Mouse (Mus musculus): ENCODE measurements around the gene Sema4c. TPM values are rescaled to one million over a fixed set of nuclear protein-coding genes. Genes with fewer than 3 reads are reported as not detected.

Gene Sema4c
- polyA plus RNA-seq, 1 experiment from 2014 or later, result 3.3 TPM

DNA sequence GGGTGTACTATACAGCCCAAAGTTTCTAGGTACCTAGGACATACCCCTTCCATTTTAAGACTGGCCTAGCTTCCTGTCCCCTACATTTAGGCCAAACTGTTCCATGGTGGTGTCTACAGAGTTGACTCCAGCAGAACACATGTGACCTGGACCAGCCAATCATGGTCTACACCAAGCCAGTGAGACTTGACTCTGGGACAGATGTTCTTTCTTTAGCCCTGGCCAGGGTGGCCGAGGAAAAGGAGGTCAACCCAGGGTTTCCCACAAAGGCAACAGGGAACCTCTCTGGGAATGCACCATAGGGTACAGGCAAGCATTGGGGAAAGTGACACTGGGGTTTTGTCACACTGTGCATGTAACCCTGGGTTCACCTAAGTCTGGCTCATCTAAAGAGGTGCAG lies 14.6 kb upstream of the Sema4c start:
- Histone ChIP-seq H3K9ac (ENCODE audit: low read length) (no peak overlapping the region), H3K36me3 (ENCODE audit: control insufficient read depth, insufficient read depth, low read length) (no peaks in the 10 kb centered on the region), H3K9me3 (ENCODE audit: control insufficient read depth, low read length) (no peaks in the 10 kb centered on the region), H3K4me2 (ENCODE audit: low read depth, low read length, severe bottlenecking) (no peak overlapping the region), H3K27ac (ENCODE audit: low read depth, low read length) (no peak overlapping the region), H3K4me3 (ENCODE audit: low read depth, low read length) (no peak overlapping the region), H3K27me3 (ENCODE audit: control insufficient read depth, insufficient read depth, low read length) (no peaks in the 10 kb centered on the region), H3K4me1 (replicated peaks; ENCODE audit: control insufficient read depth, insufficient read depth, low read length) (no peaks in the 10 kb centered on the region)
- ATAC-seq (replicated peaks; ENCODE audit: low FRiP score) (no peak), DNase-seq (ENCODE audit: low spot score) (no peak)
- WGBS, result 64% methylated on average over 1 of the region's 1 CpGs

DNA sequence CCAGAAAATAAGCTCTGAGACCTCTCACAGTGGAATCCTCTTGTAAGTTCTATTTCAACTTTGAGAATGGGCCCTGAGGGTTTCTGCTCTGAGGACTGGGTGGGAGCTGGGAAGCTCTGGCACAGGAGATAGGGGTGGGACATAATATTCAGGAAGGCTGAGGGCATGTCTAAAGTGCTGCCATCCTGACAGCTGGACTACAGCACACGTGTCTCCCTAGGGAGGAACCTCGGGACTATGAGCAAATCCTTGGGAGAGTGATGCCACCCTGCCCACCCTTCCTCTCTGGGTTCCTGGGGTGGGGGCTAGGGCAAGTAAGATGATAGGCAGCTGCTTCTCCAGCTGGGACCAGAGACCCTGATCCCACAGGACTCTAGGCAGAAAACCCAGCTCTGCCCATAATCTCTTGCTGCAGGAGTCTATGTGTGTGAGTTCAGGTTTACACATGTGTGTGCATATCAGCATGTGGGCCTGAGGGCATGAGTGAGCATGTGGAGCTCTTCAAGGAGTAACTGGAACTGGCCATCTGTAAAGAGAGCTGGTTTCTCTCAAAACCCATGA lies 14.1 kb upstream of the Sema4c start:
- H3K4me3 ChIP-seq (ENCODE audit: low read depth, low read length), result no peak overlapping the region
- no peak overlapping the region for H3K4me2 ChIP-seq (ENCODE audit: low read depth, low read length, severe bottlenecking)
- H3K9me3 ChIP-seq (ENCODE audit: control insufficient read depth, low read length), result no peaks in the 10 kb centered on the region
- H3K27ac ChIP-seq (ENCODE audit: low read depth, low read length), result no peak overlapping the region
- WGBS, result 68% methylated on average over 2 of the region's 2 CpGs
- no peak for ATAC-seq (replicated peaks; ENCODE audit: low FRiP score)
- no peaks in the 10 kb centered on the region for H3K27me3 ChIP-seq (ENCODE audit: control insufficient read depth, insufficient read depth, low read length)
- no peak for DNase-seq (ENCODE audit: low spot score)
- no peak overlapping the region for H3K9ac ChIP-seq (ENCODE audit: low read length)
- H3K4me1 ChIP-seq (replicated peaks; ENCODE audit: control insufficient read depth, insufficient read depth, low read length), result no peaks in the 10 kb centered on the region
- H3K36me3 ChIP-seq (ENCODE audit: control insufficient read depth, insufficient read depth, low read length), result no peaks in the 10 kb centered on the region

DNA sequence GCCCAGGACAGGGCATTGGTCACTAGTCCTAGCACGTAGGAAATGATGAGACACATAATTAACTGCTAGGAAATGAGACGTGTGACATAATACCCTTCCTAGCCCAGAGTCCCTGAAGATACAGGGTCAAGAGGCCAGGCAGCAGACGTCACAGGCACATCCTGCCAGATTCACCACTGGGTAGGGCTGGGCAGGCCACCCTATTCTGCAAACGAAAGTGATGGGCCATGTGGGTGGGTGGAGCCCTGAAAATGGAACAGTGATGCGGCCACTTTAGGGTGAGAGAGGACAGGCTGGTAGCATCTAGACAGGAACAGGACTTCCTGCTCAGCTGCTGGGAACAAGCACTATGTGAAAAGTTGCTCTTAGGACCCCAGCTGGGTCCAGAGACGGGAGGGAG lies 13.5 kb upstream of the Sema4c start:
- Histone ChIP-seq H3K4me1 (replicated peaks; ENCODE audit: control insufficient read depth, insufficient read depth, low read length) (no peaks in the 10 kb centered on the region), H3K9me3 (ENCODE audit: control insufficient read depth, low read length) (no peaks in the 10 kb centered on the region), H3K4me2 (ENCODE audit: low read depth, low read length, severe bottlenecking) (no peak overlapping the region), H3K9ac (ENCODE audit: low read length) (no peak overlapping the region), H3K27me3 (ENCODE audit: control insufficient read depth, insufficient read depth, low read length) (no peaks in the 10 kb centered on the region), H3K27ac (ENCODE audit: low read depth, low read length) (no peak overlapping the region), H3K4me3 (ENCODE audit: low read depth, low read length) (no peak overlapping the region), H3K36me3 (ENCODE audit: control insufficient read depth, insufficient read depth, low read length) (no peaks in the 10 kb centered on the region)
- WGBS, result 56% methylated on average over 6 of the region's 6 CpGs
- no peak for DNase-seq (ENCODE audit: low spot score)
- ATAC-seq (replicated peaks; ENCODE audit: low FRiP score), result no peak

DNA sequence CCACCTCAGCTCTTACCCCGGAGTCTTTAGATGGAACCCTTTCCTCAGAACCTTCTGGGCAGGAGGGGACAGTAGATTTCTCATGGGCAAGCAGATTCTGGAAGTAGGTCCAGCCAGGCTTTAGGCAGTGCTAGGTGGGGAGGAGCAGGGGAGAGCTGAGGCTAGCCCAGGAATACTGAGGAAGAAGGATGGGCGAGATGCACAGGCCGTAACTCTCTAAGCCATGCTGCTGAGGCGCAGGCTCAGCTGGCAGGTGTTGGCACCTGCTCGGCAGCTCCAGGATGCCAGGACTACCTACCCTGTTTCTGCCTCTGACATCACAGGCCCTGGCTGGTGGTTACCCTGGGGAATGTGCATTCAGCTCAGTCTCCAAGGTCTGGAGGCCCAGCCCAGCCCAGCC lies 12.2 kb upstream of the Sema4c start:
- no peaks in the 10 kb centered on the region for H3K4me1 ChIP-seq (replicated peaks; ENCODE audit: control insufficient read depth, insufficient read depth, low read length)
- no peak overlapping the region for H3K4me3 ChIP-seq (ENCODE audit: low read depth, low read length)
- 85% methylated on average over 5 of the region's 5 CpGs for WGBS
- H3K9ac ChIP-seq (ENCODE audit: low read length), result no peak overlapping the region
- H3K27ac ChIP-seq (ENCODE audit: low read depth, low read length), result no peak overlapping the region
- no peaks in the 10 kb centered on the region for H3K27me3 ChIP-seq (ENCODE audit: control insufficient read depth, insufficient read depth, low read length)
- DNase-seq (ENCODE audit: low spot score) (no peak), ATAC-seq (replicated peaks; ENCODE audit: low FRiP score) (no peak)
- H3K36me3 ChIP-seq (ENCODE audit: control insufficient read depth, insufficient read depth, low read length), result no peaks in the 10 kb centered on the region
- H3K4me2 ChIP-seq (ENCODE audit: low read depth, low read length, severe bottlenecking), result no peak overlapping the region
- H3K9me3 ChIP-seq (ENCODE audit: control insufficient read depth, low read length), result no peaks in the 10 kb centered on the region

DNA sequence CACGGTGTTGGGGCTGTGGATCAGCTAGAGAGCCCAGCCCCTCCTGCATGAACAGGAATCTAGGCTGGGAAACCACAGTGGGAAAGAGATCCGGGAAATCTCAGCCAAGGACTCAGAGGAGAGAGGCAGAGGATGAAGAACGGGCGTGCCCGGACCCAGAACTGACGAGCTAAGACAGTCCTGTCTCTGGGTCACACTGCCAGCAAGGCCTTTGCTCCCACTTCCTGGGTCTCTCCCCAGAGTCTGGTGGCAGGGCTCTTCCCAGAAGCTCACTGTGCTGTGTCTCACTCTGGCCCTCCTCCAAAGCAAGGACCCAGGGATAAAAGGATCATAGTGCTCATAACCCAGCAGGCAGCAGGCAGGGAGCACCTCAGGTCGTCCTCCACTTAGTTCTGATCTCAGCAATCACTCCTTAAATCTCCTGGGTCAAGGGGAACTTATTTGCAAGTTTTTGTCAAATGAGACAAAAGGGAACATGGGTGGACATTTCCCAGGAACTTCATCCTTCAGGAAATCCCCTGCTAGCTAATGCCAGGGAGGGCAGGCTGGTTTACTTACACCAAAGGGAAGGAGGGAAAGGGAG lies 11.6 kb upstream of the Sema4c start:
- Histone ChIP-seq H3K4me2 (ENCODE audit: low read depth, low read length, severe bottlenecking) (no peak overlapping the region), H3K36me3 (ENCODE audit: control insufficient read depth, insufficient read depth, low read length) (no peaks in the 10 kb centered on the region), H3K27ac (ENCODE audit: low read depth, low read length) (no peak overlapping the region), H3K27me3 (ENCODE audit: control insufficient read depth, insufficient read depth, low read length) (no peaks in the 10 kb centered on the region), H3K9me3 (ENCODE audit: control insufficient read depth, low read length) (no peaks in the 10 kb centered on the region), H3K9ac (ENCODE audit: low read length) (no peak overlapping the region), H3K4me1 (replicated peaks; ENCODE audit: control insufficient read depth, insufficient read depth, low read length) (no peaks in the 10 kb centered on the region), H3K4me3 (ENCODE audit: low read depth, low read length) (no peak overlapping the region)
- DNase-seq (ENCODE audit: low spot score) (no peak), ATAC-seq (replicated peaks; ENCODE audit: low FRiP score) (no peak)
- 55% methylated on average over 7 of the region's 7 CpGs for WGBS

DNA sequence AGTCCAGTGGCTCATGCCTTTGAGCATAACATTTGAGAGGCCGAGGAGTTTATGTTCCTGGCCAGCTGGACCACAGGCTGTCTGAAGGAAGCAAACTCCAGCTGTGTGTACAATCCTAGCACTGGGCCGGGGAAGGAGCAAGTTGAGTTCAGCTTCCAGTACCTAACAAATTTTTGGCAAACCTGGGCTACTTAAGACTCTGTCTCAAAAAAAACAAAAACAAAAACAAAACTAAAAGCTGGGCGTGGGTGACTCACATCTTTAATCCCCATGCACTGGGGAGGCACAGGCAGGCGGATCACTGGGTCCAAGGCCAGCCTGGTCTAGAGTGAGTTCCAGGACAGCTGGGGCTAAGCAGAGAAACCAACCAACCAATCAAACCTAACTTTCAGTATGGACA lies 10.6 kb upstream of the Sema4c start:
- Histone ChIP-seq H3K4me1 (replicated peaks; ENCODE audit: control insufficient read depth, insufficient read depth, low read length) (no peaks in the 10 kb centered on the region), H3K36me3 (ENCODE audit: control insufficient read depth, insufficient read depth, low read length) (no peaks in the 10 kb centered on the region), H3K4me2 (ENCODE audit: low read depth, low read length, severe bottlenecking) (no peak overlapping the region), H3K9me3 (ENCODE audit: control insufficient read depth, low read length) (no peaks in the 10 kb centered on the region), H3K9ac (ENCODE audit: low read length) (no peak overlapping the region), H3K27ac (ENCODE audit: low read depth, low read length) (no peak overlapping the region), H3K4me3 (ENCODE audit: low read depth, low read length) (no peak overlapping the region), H3K27me3 (ENCODE audit: control insufficient read depth, insufficient read depth, low read length) (no peaks in the 10 kb centered on the region)
- ATAC-seq (replicated peaks; ENCODE audit: low FRiP score) (no peak), DNase-seq (ENCODE audit: low spot score) (no peak)
- WGBS, result 75% methylated on average over 4 of the region's 4 CpGs

DNA sequence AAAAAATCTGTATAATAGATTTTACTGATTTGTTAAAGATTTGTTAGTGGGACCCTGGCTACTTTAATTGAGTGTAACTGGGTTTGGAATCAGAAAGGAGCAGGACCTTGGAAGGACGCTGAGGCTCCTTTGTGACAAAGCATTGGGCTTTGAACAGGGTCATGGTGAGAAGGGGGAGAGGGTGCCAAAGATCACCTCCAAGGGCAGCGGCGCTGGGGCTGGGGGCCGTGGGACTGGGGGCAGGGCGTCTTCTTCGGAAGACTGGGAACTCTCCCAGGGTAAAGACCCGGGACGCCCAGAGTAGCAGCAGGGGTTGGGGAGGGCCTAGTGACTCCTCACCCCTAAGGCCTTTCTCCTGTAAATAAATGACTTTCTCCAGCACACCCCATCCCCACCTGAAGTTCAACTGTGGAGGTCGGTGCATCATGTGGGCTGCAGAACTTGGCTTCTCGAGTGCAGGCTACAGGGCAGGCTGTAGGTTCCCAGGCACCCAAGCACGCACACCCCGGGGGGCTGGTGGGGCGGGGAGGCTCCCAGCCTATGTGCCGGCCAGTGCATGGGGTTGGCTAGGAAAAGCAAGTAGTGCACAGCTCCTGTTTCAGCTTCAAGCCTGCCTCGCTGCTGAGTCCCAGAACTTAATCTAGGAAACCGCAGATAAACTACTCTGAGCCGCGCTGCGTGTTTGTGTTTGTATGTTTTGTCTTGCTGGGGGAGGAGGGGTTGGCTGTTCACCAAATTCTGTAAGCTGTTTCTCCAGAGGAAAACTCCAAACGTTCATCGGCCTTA lies 9.9 kb upstream of the Sema4c start:
- H3K36me3 ChIP-seq (ENCODE audit: control insufficient read depth, insufficient read depth, low read length), result no peaks in the 10 kb centered on the region
- WGBS, result 44% methylated on average over 21 of the region's 21 CpGs
- H3K4me3 ChIP-seq (ENCODE audit: low read depth, low read length), result no peak overlapping the region
- H3K4me1 ChIP-seq (replicated peaks; ENCODE audit: control insufficient read depth, insufficient read depth, low read length), result no peaks in the 10 kb centered on the region
- H3K27ac ChIP-seq (ENCODE audit: low read depth, low read length), result no peak overlapping the region
- ATAC-seq (replicated peaks; ENCODE audit: low FRiP score), result no peak
- no peaks in the 10 kb centered on the region for H3K9me3 ChIP-seq (ENCODE audit: control insufficient read depth, low read length)
- H3K4me2 ChIP-seq (ENCODE audit: low read depth, low read length, severe bottlenecking), result no peak overlapping the region
- H3K27me3 ChIP-seq (ENCODE audit: control insufficient read depth, insufficient read depth, low read length), result no peaks in the 10 kb centered on the region
- DNase-seq (ENCODE audit: low spot score), result no peak
- H3K9ac ChIP-seq (ENCODE audit: low read length), result no peak overlapping the region

DNA sequence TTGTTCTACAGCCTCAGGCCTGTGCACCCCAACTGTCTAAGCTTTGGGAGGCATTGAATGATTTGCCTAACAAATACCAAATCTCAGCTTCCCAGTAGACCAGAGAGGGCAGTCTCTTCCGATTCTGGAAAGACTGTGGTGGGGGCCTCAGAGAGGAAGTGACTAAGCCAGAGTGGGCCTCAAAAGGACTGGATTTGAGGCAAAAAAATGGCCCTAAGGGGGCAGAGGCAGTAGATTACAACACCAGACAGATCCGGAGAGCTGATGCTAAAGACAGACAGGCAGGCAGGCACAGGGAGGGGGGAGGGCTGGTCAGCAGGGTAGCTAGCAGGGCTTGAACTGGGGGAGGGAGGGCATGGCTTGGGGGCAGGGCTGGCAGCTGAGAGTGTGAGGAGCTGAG lies 8.3 kb upstream of the Sema4c start:
- H3K4me3 ChIP-seq (ENCODE audit: low read depth, low read length), result no peak overlapping the region
- ATAC-seq (replicated peaks; ENCODE audit: low FRiP score), result no peak
- no peaks in the 10 kb centered on the region for H3K27me3 ChIP-seq (ENCODE audit: control insufficient read depth, insufficient read depth, low read length)
- H3K4me2 ChIP-seq (ENCODE audit: low read depth, low read length, severe bottlenecking), result no peak overlapping the region
- WGBS, result 8% methylated on average over 2 of the region's 2 CpGs
- no peak overlapping the region for H3K9ac ChIP-seq (ENCODE audit: low read length)
- H3K36me3 ChIP-seq (ENCODE audit: control insufficient read depth, insufficient read depth, low read length), result no peaks in the 10 kb centered on the region
- no peak overlapping the region for H3K27ac ChIP-seq (ENCODE audit: low read depth, low read length)
- no peaks in the 10 kb centered on the region for H3K4me1 ChIP-seq (replicated peaks; ENCODE audit: control insufficient read depth, insufficient read depth, low read length)
- no peak for DNase-seq (ENCODE audit: low spot score)
- no peaks in the 10 kb centered on the region for H3K9me3 ChIP-seq (ENCODE audit: control insufficient read depth, low read length)

DNA sequence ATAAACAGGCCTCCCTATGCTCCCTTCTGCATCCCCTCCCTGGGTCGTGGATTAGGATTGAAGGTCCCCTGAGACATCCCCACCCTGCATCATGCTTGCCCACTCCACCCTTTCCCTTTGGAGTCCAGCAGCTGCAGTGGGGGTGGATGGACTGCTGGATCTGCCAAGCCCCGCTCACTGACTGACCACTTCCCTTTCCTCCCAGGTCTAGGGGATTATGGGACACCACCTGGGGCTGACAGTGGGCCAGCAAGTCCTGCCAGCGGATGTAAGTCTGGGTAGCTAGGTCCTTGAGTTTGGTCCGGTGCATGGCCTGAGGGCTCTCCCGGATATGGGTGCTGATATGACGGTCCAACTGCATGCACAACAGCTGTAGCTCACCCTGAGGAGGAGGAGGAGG lies 6.0 kb upstream of the Sema4c start:
- ATAC-seq (replicated peaks; ENCODE audit: low FRiP score), result no peak
- H3K27ac ChIP-seq (ENCODE audit: low read depth, low read length), result no peak overlapping the region
- WGBS, result 82% methylated on average over 6 of the region's 6 CpGs
- H3K9ac ChIP-seq (ENCODE audit: low read length), result no peak overlapping the region
- H3K36me3 ChIP-seq (ENCODE audit: control insufficient read depth, insufficient read depth, low read length), result no peaks in the 10 kb centered on the region
- H3K4me3 ChIP-seq (ENCODE audit: low read depth, low read length), result no peak overlapping the region
- DNase-seq (ENCODE audit: low spot score), result no peak
- no peak overlapping the region for H3K4me2 ChIP-seq (ENCODE audit: low read depth, low read length, severe bottlenecking)
- H3K27me3 ChIP-seq (ENCODE audit: control insufficient read depth, insufficient read depth, low read length), result no peaks in the 10 kb centered on the region
- no peaks in the 10 kb centered on the region for H3K9me3 ChIP-seq (ENCODE audit: control insufficient read depth, low read length)
- peaks cover under 1% of the 10 kb centered on the region for H3K4me1 ChIP-seq (replicated peaks; ENCODE audit: control insufficient read depth, insufficient read depth, low read length)
